Mouse (Mus musculus): ENCODE data around the gene Tnmd. TPM values are rescaled to one million over a fixed set of nuclear protein-coding genes. Genes with fewer than 3 reads are reported as not detected.

The Tnmd gene
- polyA plus RNA-seq (2012; rRNA removed): 0.20 and 0.62 TPM in 2 replicates

DNA sequence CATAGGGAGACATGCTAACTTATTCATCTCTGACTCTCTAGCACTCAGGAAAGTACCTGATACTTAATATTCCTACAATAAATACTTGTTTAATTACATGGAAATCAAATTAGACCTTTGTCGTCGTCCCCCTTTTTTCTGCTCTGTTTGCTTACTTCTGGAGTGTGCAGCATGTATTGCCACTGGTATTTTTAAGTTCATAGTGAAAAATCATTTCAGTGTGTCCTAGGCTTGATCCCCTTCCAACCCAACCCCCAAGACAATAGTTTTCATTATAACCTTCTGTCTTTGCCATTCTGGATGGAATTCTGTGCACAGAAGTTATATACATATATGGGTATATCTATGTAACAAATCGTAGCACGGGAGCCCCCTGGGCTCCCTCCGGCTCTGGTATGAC, at the start of gene Tnmd:
Tnmd (plus strand) TSS at position 301 of the 400 bp plus-strand sequence.
- 94% methylated on average over 5 of the region's 5 CpGs for WGBS

DNA sequence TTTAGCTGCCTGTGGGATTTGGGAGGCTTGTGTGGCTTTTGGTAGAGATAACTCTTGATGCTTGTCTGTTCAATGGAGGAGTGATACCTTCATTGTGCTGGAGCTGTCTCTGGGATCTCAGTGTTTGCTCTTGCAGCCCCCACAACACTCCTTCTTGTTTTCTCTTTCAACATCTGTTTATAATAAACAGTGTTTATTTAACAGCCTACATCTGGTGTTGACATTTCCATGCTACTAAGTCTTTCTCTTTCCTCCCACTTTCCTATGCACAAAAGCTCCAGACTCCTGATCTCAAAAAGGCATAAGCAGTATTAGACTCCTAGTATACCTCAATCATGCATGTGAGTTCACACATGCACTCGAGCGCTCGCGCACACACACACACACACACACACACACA, 2.9 kb downstream of the Tnmd start:
- Histone ChIP-seq H3K36me3 (ENCODE audit: control insufficient read depth, insufficient read depth, low read length) (no peaks in the 10 kb centered on the region), H3K27ac (ENCODE audit: control insufficient read depth, insufficient read depth, low read length) (no peak overlapping the region), H3K4me1 (replicated peaks; ENCODE audit: control insufficient read depth, insufficient read depth, low read length) (no peaks in the 10 kb centered on the region), H3K27me3 (ENCODE audit: control insufficient read depth, insufficient read depth, low read length) (no peaks in the 10 kb centered on the region), H3K4me3 (ENCODE audit: control insufficient read depth, insufficient read depth, low read length) (no peak overlapping the region)
- no peak for TF ChIP-seq CTCF (IDR thresholded peaks at IDR 0.05; ENCODE audit: borderline replicate concordance, control insufficient read depth, extremely low read depth, insufficient read depth, low read length, poor library complexity)
- no peak for TF ChIP-seq POLR2A (IDR thresholded peaks at IDR 0.05; ENCODE audit: control insufficient read depth, extremely low read depth, insufficient read depth, low read length, poor library complexity)
- 96% methylated on average over 4 of the region's 4 CpGs for WGBS
- DNase-seq: no peak

More for the DNA sequence above, at the start of gene Tnmd:
- no peak within 1 kb of the TSS for H3K4me3 ChIP-seq (ENCODE audit: control insufficient read depth, insufficient read depth, low read length)
- H3K4me1 ChIP-seq (replicated peaks; ENCODE audit: control insufficient read depth, insufficient read depth, low read length): no peaks in the 10 kb centered on the region
- no peak within 1 kb of the TSS for H3K27ac ChIP-seq (ENCODE audit: control insufficient read depth, insufficient read depth, low read length)
- no peaks in the 10 kb centered on the region for H3K27me3 ChIP-seq (ENCODE audit: control insufficient read depth, insufficient read depth, low read length)
- H3K36me3 ChIP-seq (ENCODE audit: control insufficient read depth, insufficient read depth, low read length): no peaks in the 10 kb centered on the region
- DNase-seq: no peak
- TF ChIP-seq POLR2A (IDR thresholded peaks at IDR 0.05; ENCODE audit: control insufficient read depth, extremely low read depth, insufficient read depth, low read length, poor library complexity): no peak

DNA sequence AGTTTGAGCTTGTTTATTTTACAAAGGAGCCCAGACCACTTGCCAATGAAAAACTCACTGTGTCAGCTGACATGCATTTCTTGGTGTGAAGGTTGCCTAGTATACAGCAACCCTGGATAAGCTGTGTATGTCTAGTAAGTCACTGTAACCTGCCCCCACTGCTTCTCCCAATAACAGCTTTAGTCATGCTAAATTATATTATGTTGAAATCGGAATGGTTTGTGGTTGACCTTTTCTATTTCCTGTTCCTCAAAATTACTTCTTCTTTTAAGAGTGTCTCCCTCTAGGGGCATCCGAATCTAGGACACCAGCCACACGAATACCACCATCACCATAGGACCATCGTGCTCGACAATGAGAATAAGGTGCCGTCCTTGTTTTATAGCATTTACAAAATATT, 19.0 kb downstream of the Tnmd start:
- Histone ChIP-seq H3K27ac (ENCODE audit: control insufficient read depth, insufficient read depth, low read length) (no peak overlapping the region), H3K4me1 (replicated peaks; ENCODE audit: control insufficient read depth, insufficient read depth, low read length) (no peaks in the 10 kb centered on the region), H3K36me3 (ENCODE audit: control insufficient read depth, insufficient read depth, low read length) (no peaks in the 10 kb centered on the region), H3K27me3 (ENCODE audit: control insufficient read depth, insufficient read depth, low read length) (no peaks in the 10 kb centered on the region), H3K4me3 (ENCODE audit: control insufficient read depth, insufficient read depth, low read length) (no peak overlapping the region)
- no peak for TF ChIP-seq CTCF (IDR thresholded peaks at IDR 0.05; ENCODE audit: borderline replicate concordance, control insufficient read depth, extremely low read depth, insufficient read depth, low read length, poor library complexity)
- TF ChIP-seq POLR2A (IDR thresholded peaks at IDR 0.05; ENCODE audit: control insufficient read depth, extremely low read depth, insufficient read depth, low read length, poor library complexity): no peak
- WGBS: 15% methylated on average over 6 of the region's 6 CpGs
- no peak for DNase-seq

DNA sequence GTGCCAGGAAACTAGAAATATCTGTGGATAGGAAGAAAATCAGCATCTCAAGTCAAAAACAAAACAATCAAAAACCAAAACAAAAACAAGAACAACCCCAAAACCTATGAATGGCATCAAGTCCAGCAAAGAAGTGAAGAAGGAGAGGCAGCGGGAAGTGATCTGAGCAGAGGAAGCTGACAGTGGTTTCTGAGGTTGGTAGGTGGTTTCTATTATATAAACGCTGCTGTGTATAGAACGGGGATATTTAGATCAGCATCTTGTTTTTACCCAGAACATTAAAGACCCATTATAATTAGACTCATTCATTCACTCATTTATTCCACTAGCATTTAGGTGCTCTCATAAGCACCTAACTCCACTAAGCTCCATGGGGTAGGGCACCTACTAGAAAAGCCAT, 36.5 kb downstream of the Tnmd start:
- H3K4me1 ChIP-seq (replicated peaks; ENCODE audit: control insufficient read depth, insufficient read depth, low read length): no peaks in the 10 kb centered on the region
- TF ChIP-seq POLR2A (IDR thresholded peaks at IDR 0.05; ENCODE audit: control insufficient read depth, extremely low read depth, insufficient read depth, low read length, poor library complexity) (no peak), CTCF (IDR thresholded peaks at IDR 0.05; ENCODE audit: borderline replicate concordance, control insufficient read depth, extremely low read depth, insufficient read depth, low read length, poor library complexity) (no peak)
- H3K27me3 ChIP-seq (ENCODE audit: control insufficient read depth, insufficient read depth, low read length): no peaks in the 10 kb centered on the region
- 18% methylated on average over 3 of the region's 3 CpGs for WGBS
- no peak overlapping the region for H3K4me3 ChIP-seq (ENCODE audit: control insufficient read depth, insufficient read depth, low read length)
- no peaks in the 10 kb centered on the region for H3K36me3 ChIP-seq (ENCODE audit: control insufficient read depth, insufficient read depth, low read length)
- DNase-seq: no peak
- H3K27ac ChIP-seq (ENCODE audit: control insufficient read depth, insufficient read depth, low read length): no peak overlapping the region

DNA sequence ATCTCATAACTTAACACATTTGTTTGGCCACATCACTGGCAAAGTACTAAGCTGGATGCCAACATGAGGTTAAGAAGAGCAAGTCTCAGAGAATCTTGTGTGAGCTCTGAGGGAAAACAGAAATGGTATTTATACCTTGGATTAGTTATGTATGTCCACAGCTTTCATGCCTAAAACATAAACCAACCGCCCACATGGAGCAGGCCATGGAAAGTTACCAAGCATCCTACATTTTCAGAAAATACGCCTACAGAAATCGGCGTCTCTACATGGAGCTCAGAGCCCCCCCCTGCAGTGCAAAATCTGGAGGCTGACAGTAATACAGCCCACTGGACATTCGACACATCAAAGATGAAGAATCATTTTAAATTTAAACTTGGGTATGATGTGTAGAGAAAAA, 37.3 kb downstream of the Tnmd start:
- TF ChIP-seq POLR2A (IDR thresholded peaks at IDR 0.05; ENCODE audit: control insufficient read depth, extremely low read depth, insufficient read depth, low read length, poor library complexity): no peak
- TF ChIP-seq CTCF (IDR thresholded peaks at IDR 0.05; ENCODE audit: borderline replicate concordance, control insufficient read depth, extremely low read depth, insufficient read depth, low read length, poor library complexity): no peak
- Histone ChIP-seq H3K4me3 (ENCODE audit: control insufficient read depth, insufficient read depth, low read length) (no peak overlapping the region), H3K27me3 (ENCODE audit: control insufficient read depth, insufficient read depth, low read length) (no peaks in the 10 kb centered on the region), H3K4me1 (replicated peaks; ENCODE audit: control insufficient read depth, insufficient read depth, low read length) (no peaks in the 10 kb centered on the region), H3K27ac (ENCODE audit: control insufficient read depth, insufficient read depth, low read length) (no peak overlapping the region), H3K36me3 (ENCODE audit: control insufficient read depth, insufficient read depth, low read length) (no peaks in the 10 kb centered on the region)
- no peak for DNase-seq
- 87% methylated on average over 5 of the region's 5 CpGs for WGBS

GRCm38 (mm10) chrX:133898014-133898542, 47.3 kb downstream of the Tnmd start, which contains the start of gene Tspan6:
Gene Tspan6 (minus strand): TSS chrX:133898429.
- DNase-seq: peak; percentile 82
- no peak within 1 kb of the TSS for H3K27ac ChIP-seq (ENCODE audit: control insufficient read depth, insufficient read depth, low read length)
- no peaks in the 10 kb centered on the region for H3K4me1 ChIP-seq (replicated peaks; ENCODE audit: control insufficient read depth, insufficient read depth, low read length)

DNA sequence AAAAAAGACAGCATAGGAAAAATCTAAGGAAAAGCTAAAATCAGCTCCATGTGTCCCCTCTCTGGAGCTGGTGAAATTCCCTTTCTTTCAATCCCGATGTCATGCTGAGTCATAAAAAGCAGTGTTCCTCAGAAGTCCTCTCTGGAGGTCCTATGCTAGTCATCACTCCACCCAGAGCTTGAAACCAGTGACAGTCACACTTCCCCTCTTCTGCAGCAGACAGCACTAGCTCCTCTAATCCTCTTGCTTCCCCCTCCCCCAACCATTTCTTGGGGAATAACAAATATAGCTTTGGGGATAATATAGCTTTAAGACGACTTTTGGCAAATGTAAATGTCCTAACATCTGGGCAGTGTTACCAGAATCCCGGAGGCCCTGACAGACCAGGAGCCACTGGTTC, 57.5 kb downstream of the Tnmd start, which contains the start of gene Srpx2:
Srpx2 (plus strand) TSS at position 166 of the 400 bp plus-strand sequence.
- no peak within 1 kb of the TSS for H3K4me3 ChIP-seq (ENCODE audit: control insufficient read depth, insufficient read depth, low read length)
- no peak for DNase-seq
- no peak within 1 kb of the TSS for H3K27ac ChIP-seq (ENCODE audit: control insufficient read depth, insufficient read depth, low read length)
- TF ChIP-seq CTCF (IDR thresholded peaks at IDR 0.05; ENCODE audit: borderline replicate concordance, control insufficient read depth, extremely low read depth, insufficient read depth, low read length, poor library complexity): no peak
- no peak for TF ChIP-seq POLR2A (IDR thresholded peaks at IDR 0.05; ENCODE audit: control insufficient read depth, extremely low read depth, insufficient read depth, low read length, poor library complexity)
- no peaks in the 10 kb centered on the region for H3K4me1 ChIP-seq (replicated peaks; ENCODE audit: control insufficient read depth, insufficient read depth, low read length)
- WGBS: 50% methylated on average over 3 of the region's 3 CpGs
- no peaks in the 10 kb centered on the region for H3K27me3 ChIP-seq (ENCODE audit: control insufficient read depth, insufficient read depth, low read length)
- H3K36me3 ChIP-seq (ENCODE audit: control insufficient read depth, insufficient read depth, low read length): no peaks in the 10 kb centered on the region

More at GRCm38 (mm10) chrX:133898014-133898542, 47.3 kb downstream of the Tnmd start, which contains the start of gene Tspan6:
- Histone ChIP-seq H3K36me3 (ENCODE audit: control insufficient read depth, insufficient read depth, low read length) (no peaks in the 10 kb centered on the region), H3K27me3 (ENCODE audit: control insufficient read depth, insufficient read depth, low read length) (no peaks in the 10 kb centered on the region), H3K4me3 (ENCODE audit: control insufficient read depth, insufficient read depth, low read length) (peak within 1 kb of the TSS; percentile 100)
- 6% methylated on average over 33 of the region's 33 CpGs for WGBS
- TF ChIP-seq POLR2A (IDR thresholded peaks at IDR 0.05; ENCODE audit: control insufficient read depth, extremely low read depth, insufficient read depth, low read length, poor library complexity) (no peak), CTCF (IDR thresholded peaks at IDR 0.05; ENCODE audit: borderline replicate concordance, control insufficient read depth, extremely low read depth, insufficient read depth, low read length, poor library complexity) (no peak)

All from thymus, adult 2 months (tissue).